Mouse (Mus musculus): ENCODE measurements at regions not wholly inside any gene's neighbourhood (a gene's known extent, or its start where the extent isn't known, plus 50 kb on each side); places are given as distances from the start of the nearest gene placed in this dataset.

GRCm38 (mm10) chr19:32881443-32881842, 124.1 kb downstream of the Pten start:
- DNase-seq: no peak

DNA sequence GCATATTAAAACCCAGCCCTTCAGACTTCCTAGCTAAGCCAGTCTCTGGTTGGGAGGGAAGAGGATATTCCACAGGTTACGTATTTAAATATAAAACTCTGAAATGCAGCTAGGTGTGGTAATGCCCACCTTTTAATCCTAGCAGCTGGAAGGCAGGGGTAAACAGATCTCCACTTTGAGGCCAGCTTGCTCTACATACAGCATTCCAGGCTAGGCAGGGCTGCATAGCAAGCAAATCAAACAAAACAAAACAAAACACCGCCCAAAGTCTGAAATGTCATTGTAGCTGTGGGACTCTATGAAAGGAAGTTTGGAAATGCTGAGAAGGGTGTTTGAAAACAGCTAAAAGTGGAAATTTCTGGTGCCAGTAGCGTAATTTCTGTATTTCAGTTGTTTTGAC, 127.0 kb downstream of the Pten start:
- no peak for DNase-seq

DNA sequence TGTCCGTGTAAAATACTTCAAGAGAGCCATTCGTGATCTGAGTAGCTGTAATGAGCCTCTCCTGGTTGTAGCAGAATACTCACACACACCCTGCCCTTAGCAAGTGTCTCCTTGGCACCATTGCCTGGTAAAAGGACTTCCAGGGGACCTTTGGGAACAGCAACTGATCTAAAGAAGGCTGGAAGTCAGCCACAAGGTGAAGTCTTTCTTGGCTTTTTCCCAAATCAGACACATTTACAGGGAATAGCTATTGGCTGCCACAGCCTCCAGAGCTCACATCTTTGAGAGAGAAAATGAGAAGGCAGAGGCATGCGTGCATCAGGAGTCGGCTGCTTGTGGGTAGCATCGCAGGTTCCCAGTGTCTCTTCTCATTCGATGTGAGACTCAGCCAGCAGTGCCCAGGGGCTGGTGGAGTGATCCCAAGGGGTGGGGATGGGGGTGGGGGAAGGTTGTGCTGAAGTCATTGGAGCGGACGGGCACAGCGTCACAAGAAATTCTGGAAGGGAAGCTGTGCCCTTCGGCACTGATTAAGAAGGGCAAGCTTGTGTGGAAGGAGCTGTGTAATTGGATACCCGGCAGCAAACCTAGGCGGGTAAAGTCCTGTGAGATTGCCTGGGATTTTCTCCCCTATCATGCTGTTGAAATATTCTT, 128.3 kb downstream of the Pten start:
- no peak for DNase-seq

GRCm38 (mm10) chr19:32887190-32887589, 129.9 kb downstream of the Pten start:
- DNase-seq: no peak

GRCm38 (mm10) chr19:32888616-32889305, 131.5 kb downstream of the Pten start:
- DNase-seq: no peak

GRCm38 (mm10) chr19:32890801-32891200, 133.5 kb downstream of the Pten start:
- DNase-seq: no peak

DNA sequence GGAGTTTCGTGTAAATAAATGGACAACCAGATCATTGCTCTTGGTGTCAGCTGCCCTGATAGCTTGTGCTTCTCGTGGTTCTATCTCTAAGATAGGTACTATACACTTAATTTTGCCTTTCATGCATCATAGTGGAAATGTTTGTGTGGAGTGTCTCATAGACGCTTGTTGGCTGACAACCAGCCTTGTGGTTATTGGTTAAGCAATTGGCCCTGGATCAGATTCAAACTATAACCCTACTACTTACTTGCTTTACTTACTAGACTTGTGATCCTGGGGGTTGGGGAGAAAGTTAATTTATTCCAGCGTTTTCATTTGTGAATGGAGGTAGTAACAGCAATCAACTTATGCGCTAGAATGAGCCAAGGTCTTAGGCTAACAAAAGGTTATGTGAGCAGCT, 135.2 kb downstream of the Pten start:
- DNase-seq: no peak

GRCm38 (mm10) chr19:32903454-32904108, 146.3 kb downstream of the Pten start:
- DNase-seq: peak; percentile 51

DNA sequence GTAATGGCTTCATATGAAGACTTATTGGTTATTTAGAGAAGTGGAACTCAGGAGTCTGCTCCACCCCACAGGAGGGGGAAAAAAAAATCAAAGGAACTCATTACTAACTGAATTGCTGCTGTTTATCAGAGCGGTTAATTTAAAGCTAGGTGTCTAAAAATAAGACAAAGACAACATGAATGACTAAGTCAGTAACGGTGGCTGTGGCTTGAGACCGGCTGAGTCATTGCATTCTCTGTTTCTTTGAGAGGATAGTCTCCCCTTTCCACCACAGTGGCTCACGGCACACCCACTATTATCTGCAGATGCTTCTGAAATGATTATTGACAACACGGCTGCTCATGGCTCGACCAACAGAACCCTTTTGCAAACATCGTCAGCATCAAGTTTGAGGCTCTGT, 147.2 kb downstream of the Pten start:
- no peak for DNase-seq

DNA sequence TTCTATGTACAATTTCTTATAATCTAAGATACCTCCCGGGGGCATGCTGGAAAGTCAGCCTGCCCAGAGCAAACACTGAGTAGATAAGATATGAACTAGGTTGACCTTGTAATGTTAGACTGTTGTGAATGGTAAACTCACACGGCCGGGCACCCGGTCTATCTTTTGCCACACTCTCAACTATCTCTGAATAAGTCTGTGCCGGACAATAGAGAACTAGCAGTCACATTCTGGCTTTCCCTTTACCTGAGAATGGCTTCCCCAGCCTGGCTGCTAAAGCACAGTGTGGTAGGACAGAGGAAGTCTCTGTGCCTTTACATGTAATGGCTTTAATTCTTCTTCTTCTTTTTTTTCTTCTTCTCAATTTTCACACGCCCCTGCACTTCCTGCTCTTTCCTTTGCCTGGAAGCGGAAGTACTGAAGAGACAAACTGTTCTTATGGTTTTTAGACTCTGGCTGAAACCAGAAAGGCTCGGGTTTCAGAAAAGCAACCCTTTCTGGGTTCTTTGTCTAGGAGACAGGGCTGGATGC, 148.7 kb downstream of the Pten start:
- DNase-seq: no peak

- DNase-seq: no peak
Measured at GRCm38 (mm10) chr19:32906820-32907219, 149.5 kb downstream of the Pten start.

DNA sequence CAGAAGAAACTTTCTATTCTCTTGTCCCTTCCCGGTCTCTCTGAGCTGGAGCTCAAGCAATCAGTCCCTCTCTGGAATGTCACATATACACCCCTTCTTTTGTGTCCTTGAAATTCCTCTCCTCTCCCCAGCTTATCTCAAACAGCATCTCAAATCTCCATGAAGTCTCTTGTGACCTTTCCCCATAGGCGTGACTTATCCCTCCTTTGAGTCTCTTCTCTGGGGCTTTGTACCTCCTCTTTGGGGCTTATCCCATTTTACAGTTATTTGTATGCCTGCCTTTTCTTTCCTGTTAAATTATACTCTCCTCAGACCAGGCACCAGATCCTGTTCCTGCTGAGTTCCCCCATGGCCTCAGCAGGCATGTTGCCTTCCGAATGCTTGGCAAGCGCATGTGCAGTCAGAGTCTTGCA, 152.8 kb downstream of the Pten start:
- no peak for DNase-seq

DNA sequence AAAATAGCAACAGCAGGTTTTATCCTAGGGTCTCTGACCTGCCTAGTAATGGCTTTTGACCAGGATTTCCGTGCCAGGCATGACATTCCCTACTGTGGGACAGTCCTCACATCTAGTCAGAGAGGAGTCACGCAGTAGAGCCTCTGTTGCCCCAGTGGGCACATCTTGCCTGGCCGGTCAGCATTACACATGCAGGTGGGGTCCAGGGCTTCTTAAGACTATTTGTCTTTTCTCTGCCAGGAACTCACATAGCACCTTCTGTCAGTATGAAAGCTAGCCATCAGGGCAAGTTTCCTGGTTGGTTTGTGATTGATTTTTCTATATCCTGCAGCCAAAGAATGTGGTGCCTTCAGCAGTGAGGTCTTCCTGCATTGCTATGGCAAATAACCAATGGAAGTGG, 155.0 kb downstream of the Pten start:
- no peak for DNase-seq

- no peak for DNase-seq
Measured at GRCm38 (mm10) chr19:32916507-32917280, 159.4 kb downstream of the Pten start.

DNA sequence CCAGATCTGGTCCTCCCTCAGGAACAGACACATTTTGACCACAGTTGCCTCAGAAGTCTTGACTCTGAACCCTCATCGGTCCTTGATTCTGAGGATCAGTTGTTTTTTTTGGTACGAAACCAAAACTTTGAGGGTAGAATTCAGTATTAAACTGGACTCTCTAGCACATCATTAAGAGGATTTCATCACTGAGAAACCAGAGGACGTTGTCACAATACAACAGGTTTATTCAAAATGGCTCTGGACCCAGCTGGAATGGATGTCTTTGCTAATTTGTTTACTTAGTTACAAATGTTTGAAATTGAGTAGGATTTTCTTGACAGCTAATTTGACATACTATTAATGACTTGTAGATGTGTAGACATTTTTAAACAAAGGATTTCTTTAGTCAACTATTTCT, 163.7 kb downstream of the Pten start:
- DNase-seq: no peak

DNA sequence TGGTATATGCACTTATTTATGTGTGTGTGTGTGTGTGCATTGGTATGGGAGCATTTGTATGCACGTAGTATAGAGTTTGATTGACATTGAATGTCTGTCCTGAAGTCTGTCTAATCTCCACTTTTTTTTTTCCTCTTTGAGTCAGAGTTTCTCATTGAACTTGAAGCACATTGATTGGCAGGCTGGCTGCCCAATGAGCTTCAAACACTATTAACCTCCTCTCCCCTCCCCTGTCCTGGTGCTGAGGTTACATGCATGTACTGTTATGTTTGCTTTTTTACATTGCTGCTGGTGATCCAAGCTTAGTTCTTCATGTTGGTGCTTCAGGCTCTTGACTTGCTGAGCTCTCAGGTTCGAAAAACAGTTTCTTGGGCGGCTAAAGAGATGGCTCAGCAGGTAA, 166.6 kb downstream of the Pten start:
- DNase-seq: no peak

DNA sequence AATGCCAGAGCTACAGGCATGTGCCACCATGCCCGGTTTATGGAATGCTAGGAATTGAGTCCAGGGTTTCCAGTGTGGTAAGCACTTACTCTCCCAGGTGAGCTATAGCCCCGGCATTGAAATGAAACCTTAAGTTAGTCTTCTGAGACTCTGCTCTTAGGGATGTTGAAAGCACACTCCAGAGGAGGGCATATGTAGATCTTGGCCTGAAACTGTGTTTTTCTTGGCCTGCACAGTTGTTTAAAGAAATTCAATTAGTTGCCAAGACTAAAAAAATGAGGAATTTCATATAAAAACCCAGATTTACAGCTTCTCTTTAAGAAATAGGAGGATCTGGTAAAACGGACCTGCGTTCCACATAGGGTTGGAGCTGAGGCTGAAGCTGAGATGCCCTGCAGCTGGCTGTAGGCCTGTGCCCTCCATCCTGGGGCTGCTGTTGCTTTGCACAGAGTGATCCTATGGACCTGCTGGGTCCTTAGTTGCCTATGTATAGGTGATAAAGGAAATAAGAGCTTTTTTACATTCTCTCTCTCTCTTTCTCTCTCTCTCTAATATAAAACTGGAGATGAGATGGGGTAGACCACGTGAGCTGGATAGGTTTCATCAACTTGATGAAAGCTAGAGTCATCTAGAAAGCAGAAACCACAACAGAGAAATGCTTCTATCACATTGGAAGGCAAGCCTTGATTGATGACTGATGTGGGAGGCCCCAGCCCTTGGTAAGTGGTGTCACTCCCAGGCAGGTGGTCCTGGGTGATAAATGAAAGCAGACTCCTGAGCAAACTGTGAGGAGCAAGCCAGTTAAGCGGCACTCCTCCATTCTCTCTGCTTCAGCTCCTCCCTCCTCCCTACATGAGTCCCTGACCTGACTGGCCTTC, 168.6 kb downstream of the Pten start:
- DNase-seq: no peak

- no peak for DNase-seq
Measured at GRCm38 (mm10) chr19:32926571-32926970, 169.3 kb downstream of the Pten start.

DNA sequence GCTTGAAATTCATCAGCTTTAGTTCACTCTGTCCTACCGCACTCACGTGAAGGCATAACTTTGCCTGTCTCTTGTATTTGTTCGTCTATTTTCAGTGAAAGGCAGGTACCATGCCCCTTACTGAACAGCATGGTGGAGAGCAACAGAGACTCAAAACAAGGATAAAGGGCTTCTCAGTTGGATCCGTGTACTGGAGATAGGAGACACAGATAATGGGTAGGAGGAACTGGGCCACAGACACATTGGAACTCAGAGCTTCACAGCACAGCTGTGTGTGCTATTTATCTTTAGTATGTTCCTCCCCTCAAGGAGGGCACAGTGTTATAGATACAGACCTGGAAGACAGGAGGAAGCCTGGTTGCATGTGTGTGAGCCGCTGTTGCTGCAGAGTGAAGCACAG, 176.4 kb downstream of the Pten start:
- no peak for DNase-seq

GRCm38 (mm10) chr19:32935638-32936037, 178.3 kb downstream of the Pten start:
- no peak for DNase-seq

GRCm38 (mm10) chr19:32937591-32937990, 180.3 kb downstream of the Pten start:
- DNase-seq: no peak

All from adrenal gland, adult 2 months (tissue).